Mouse (Mus musculus) activated CD4-positive, CD25-positive, alpha-beta regulatory T cell, adult 4 months (primary cell): ENCODE data around the gene Chd5. TPM values are rescaled to one million over a fixed set of nuclear protein-coding genes. Genes with fewer than 3 reads are reported as not detected.

Experiments
- ATAC-seq: one replicate; pipeline ENCODE4 v1.8.0; 2017
- polyA plus RNA-seq, 2 experiments: library from polyadenylated mRNA; unstranded; fragments of 100-300 nt; shearing (Covaris generic); gene quantifications; one replicate each; pipeline ENCODE4 v1.2.1; 2017

Gene Chd5
- polyA plus RNA-seq, 2 experiments from 2014 or later, result 0.19 TPM; not detected in 1

- ATAC-seq, result peak; percentile 61
Measured at GRCm38 (mm10) chr4:152318517-152319234, 19.8 kb upstream of the Chd5 start, which contains the start of gene Rnf207. Gene Rnf207, minus strand, starts transcription at chr4:152318993.

GRCm38 (mm10) chr4:152321464-152321863 lies 17.0 kb upstream of the Chd5 start:
- no peak for ATAC-seq

GRCm38 (mm10) chr4:152324641-152325562 lies 13.5 kb upstream of the Chd5 start:
- no peak for ATAC-seq

- ATAC-seq, result peak; percentile 98
Measured at GRCm38 (mm10) chr4:152325574-152326411, 12.7 kb upstream of the Chd5 start, which contains the start of gene Rpl22. Gene Rpl22, plus strand, starts transcription at chr4:152325742.

GRCm38 (mm10) chr4:152326543-152326942 lies 11.9 kb upstream of the Chd5 start:
- no peak for ATAC-seq

GRCm38 (mm10) chr4:152328691-152329090 lies 9.8 kb upstream of the Chd5 start:
- ATAC-seq, result no peak

- peak; percentile 60 for ATAC-seq
Measured at GRCm38 (mm10) chr4:152332952-152333351, 5.5 kb upstream of the Chd5 start.

- ATAC-seq, result no peak
Measured at GRCm38 (mm10) chr4:152333587-152333986, 4.9 kb upstream of the Chd5 start.

GRCm38 (mm10) chr4:152337772-152338171 lies 679 bp upstream of the Chd5 start:
- no peak for ATAC-seq

GRCm38 (mm10) chr4:152339293-152339790 lies 891 bp downstream of the Chd5 start:
- no peak for ATAC-seq

GRCm38 (mm10) chr4:152340584-152341284 lies 2.3 kb downstream of the Chd5 start:
- no peak for ATAC-seq

GRCm38 (mm10) chr4:152343296-152343695 lies 4.8 kb downstream of the Chd5 start:
- no peak for ATAC-seq

GRCm38 (mm10) chr4:152344651-152345050 lies 6.2 kb downstream of the Chd5 start:
- ATAC-seq, result no peak

GRCm38 (mm10) chr4:152345120-152345889 lies 6.9 kb downstream of the Chd5 start:
- ATAC-seq, result no peak

GRCm38 (mm10) chr4:152349837-152350381 lies 11.5 kb downstream of the Chd5 start:
- ATAC-seq, result no peak

- ATAC-seq, result no peak
Measured at GRCm38 (mm10) chr4:152350722-152351421, 12.4 kb downstream of the Chd5 start.

GRCm38 (mm10) chr4:152351422-152352305 lies 13.2 kb downstream of the Chd5 start:
- ATAC-seq, result no peak

GRCm38 (mm10) chr4:152353886-152354637 lies 15.6 kb downstream of the Chd5 start:
- ATAC-seq, result no peak
